In the genomic region with DNA sequence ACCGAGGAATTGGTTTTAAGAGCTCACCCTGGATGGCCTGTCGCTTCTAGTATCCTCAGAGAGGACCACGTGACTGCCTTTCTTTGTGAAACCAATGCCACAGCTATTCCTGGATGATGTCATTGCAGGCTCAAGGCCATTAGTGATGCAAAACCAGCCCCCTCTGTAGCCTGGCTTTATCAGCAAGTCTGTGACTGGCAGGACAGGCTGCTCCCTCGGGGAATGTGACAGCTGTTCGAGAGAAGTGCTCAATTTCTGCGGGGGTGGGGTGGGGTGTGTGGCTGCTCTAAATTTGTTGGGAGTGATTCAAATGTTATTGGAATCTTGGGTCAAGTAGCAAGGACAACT, we compare ENCODE assay signal across 9 mouse cellular contexts. TPM values are rescaled to one million over a fixed set of nuclear protein-coding genes. Genes with fewer than 3 reads are reported as not detected.
DNase-seq lines count a peak whose midpoint lies in the region; ATAC-seq lines count a peak whose summit lies in the region.
"Had no signal": no experiment of that assay in that cellular context is flagged by ENCODE, and none has a peak within 500 bp of the region (broad histone marks: within the 10 kb centered on the region; RNA-seq: fewer than 3 reads in every experiment).

No protein-coding gene starts in this region.

- H3K9ac ChIP-seq in kidney, embryonic 16.5 days (replicated peaks; ENCODE audit: low read length), result 0 out of 2 replicates have a peak overlapping the region, but pooled peaks have one; percentile 3
- H3K9ac ChIP-seq in intestine, embryonic 15.5 days, result no peak overlapping the region
- peak overlapping the region; percentile 25; the same call in 1 of the 2 replicates for H3K9ac ChIP-seq in midbrain, embryonic 13.5 days (replicated peaks)

- intact Hi-C loops in gastrocnemius, postnatal 14 days (cut with DNase I; ENCODE audit: low total_unique reads), result no loop called here

- H3K4me2 ChIP-seq in kidney, embryonic 16.5 days (replicated peaks; ENCODE audit: low read depth, low read length), result no peak overlapping the region
- no peak overlapping the region for H3K4me2 ChIP-seq in intestine, embryonic 15.5 days (replicated peaks)
- H3K4me2 ChIP-seq in midbrain, embryonic 13.5 days (replicated peaks), result peak overlapping the region; percentile 45

- H3K36me3 ChIP-seq in kidney, embryonic 16.5 days (ENCODE audit: insufficient read depth, low read length), result no peaks in the 10 kb centered on the region
- H3K36me3 ChIP-seq in intestine, embryonic 15.5 days, result no peaks in the 10 kb centered on the region
- H3K36me3 ChIP-seq in midbrain, embryonic 13.5 days, result no peaks in the 10 kb centered on the region

- peaks cover 17% of the 10 kb centered on the region for H3K4me1 ChIP-seq in kidney, embryonic 16.5 days (ENCODE audit: insufficient read depth, low read length)
- peaks cover 11% of the 10 kb centered on the region; the same call in 1 of the 2 replicates for H3K4me1 ChIP-seq in intestine, embryonic 15.5 days (replicated peaks)
- H3K4me1 ChIP-seq in midbrain, embryonic 13.5 days (replicated peaks), result peaks cover 16% of the 10 kb centered on the region

- WGBS in kidney, embryonic 16.5 days, result 4% methylated on average over 6 of the region's 6 CpGs
- 7% methylated on average over 6 of the region's 6 CpGs for WGBS in intestine, embryonic 15.5 days
- WGBS in midbrain, embryonic 13.5 days, result under 1% methylated on average over 6 of the region's 6 CpGs

- peak; percentile 86 for ATAC-seq in kidney, embryonic 16.5 days (ENCODE audit: low FRiP score, low TSS enrichment)
- ATAC-seq in intestine, embryonic 15.5 days, result peak; percentile 77
- ATAC-seq in midbrain, embryonic 13.5 days, result peak; percentile 97

- H3K27me3 ChIP-seq in kidney, embryonic 16.5 days (ENCODE audit: insufficient read depth, low read length), result no peaks in the 10 kb centered on the region
- no peaks in the 10 kb centered on the region for H3K27me3 ChIP-seq in intestine, embryonic 15.5 days (replicated peaks)
- H3K27me3 ChIP-seq in midbrain, embryonic 13.5 days, result no peaks in the 10 kb centered on the region

- H3K4me3 ChIP-seq in kidney, embryonic 16.5 days (ENCODE audit: low read length), result no peak overlapping the region
- no peak overlapping the region for H3K4me3 ChIP-seq in intestine, embryonic 15.5 days (replicated peaks)
- H3K4me3 ChIP-seq in midbrain, embryonic 13.5 days (replicated peaks), result peak overlapping the region; percentile 11; the same call in 1 of the 2 replicates

- no peaks in the 10 kb centered on the region for H3K9me3 ChIP-seq in kidney, embryonic 16.5 days (ENCODE audit: low read length)
- no peaks in the 10 kb centered on the region for H3K9me3 ChIP-seq in intestine, embryonic 15.5 days
- H3K9me3 ChIP-seq in midbrain, embryonic 13.5 days, result no peaks in the 10 kb centered on the region

- no peak overlapping the region for H3K27ac ChIP-seq in kidney, embryonic 16.5 days (ENCODE audit: low read length)
- H3K27ac ChIP-seq in intestine, embryonic 15.5 days, result no peak overlapping the region
- peak overlapping the region; percentile 87 for H3K27ac ChIP-seq in midbrain, embryonic 13.5 days

- DNase-seq in kidney, adult 11 months, result no peak
- DNase-seq in adrenal gland, postnatal 25 days, result peak; percentile 75
- peak; percentile 78 for DNase-seq in gastrocnemius, postnatal 14 days
- DNase-seq in urinary bladder, adult 2 months (ENCODE audit: low spot score), result no peak
- DNase-seq in spleen, postnatal 14 days (ENCODE audit: low spot score in 2 of 2), result no peak

RNA-seq across cellular contexts. Expression of a gene that starts 2.8 kb away (rescaled TPM):
- 25.0 and 45.7 TPM in 2 replicates for polyA plus RNA-seq in kidney, embryonic 16.5 days (2015; fragmentation: Nextera tagmentation; extraction: Ambion mirVana)
- total RNA-seq in adrenal gland, postnatal 25 days (2021), result 6,596 and 7,089 TPM in 2 replicates
- under 1 TPM in 1 of 2 experiments, not detected in 1; 0.98 TPM for total RNA-seq in gastrocnemius, postnatal 14 days (2021)
- polyA plus RNA-seq in intestine, embryonic 15.5 days (2015; fragmentation: Nextera tagmentation; extraction: Ambion mirVana), result 9.3 and 22.1 TPM in 2 replicates
- polyA plus RNA-seq in midbrain, embryonic 13.5 days (2015; fragmentation: Nextera tagmentation; extraction: Ambion mirVana), result 0.30 and 0.38 TPM in 2 replicates
- polyA plus RNA-seq in urinary bladder, adult 2 months (2012; rRNA removed), result 0.36 and 0.37 TPM in 2 replicates
- total RNA-seq: MEL had no signal

RNA-seq across cellular contexts. Expression of a gene that starts 54.6 kb away (rescaled TPM):
- 24.1 and 34.2 TPM in 2 replicates for polyA plus RNA-seq in kidney, embryonic 16.5 days (2015; fragmentation: Nextera tagmentation; extraction: Ambion mirVana)
- 1.6 and 2.1 TPM in 2 replicates for total RNA-seq in adrenal gland, postnatal 25 days (2021)
- under 1 TPM; 0.16 to 0.29 TPM for total RNA-seq in gastrocnemius, postnatal 14 days (2021)
- 4.5 and 4.6 TPM in 2 replicates for polyA plus RNA-seq in intestine, embryonic 15.5 days (2015; fragmentation: Nextera tagmentation; extraction: Ambion mirVana)
- polyA plus RNA-seq in midbrain, embryonic 13.5 days (2015; fragmentation: Nextera tagmentation; extraction: Ambion mirVana), result 8.1 and 9.9 TPM in 2 replicates
- 0.50 and 0.63 TPM in 2 replicates for polyA plus RNA-seq in urinary bladder, adult 2 months (2012; rRNA removed)
- total RNA-seq: MEL had no signal

Comparison
In these comparisons a context has a peak if more than half of its experiments do, and no peak if none do; other contexts are left out.
1. DNase-seq: peak in adrenal gland, postnatal 25 days (single experiment) and gastrocnemius, postnatal 14 days (single experiment); none in kidney, adult 11 months (single experiment), urinary bladder, adult 2 months (single experiment) and spleen, postnatal 14 days (0 of 2).
2. Peak in every context shown above with its lines, with median percentiles within 50 percentile points of each other: ATAC-seq.